Mouse (Mus musculus): ENCODE measurements at regions not wholly inside any gene's neighbourhood (a gene's known extent, or its start where the extent isn't known, plus 50 kb on each side); places are given as distances from the start of the nearest gene placed in this dataset.
"Not testable (repeated sequence)": the region's sequence is repeated elsewhere in the genome, so short reads cannot be mapped to it uniquely, and the experiment has no call there.

- peak; percentile 55 for DNase-seq (ENCODE audit: low read depth)
Observed at GRCm38 (mm10) chr2:149283274-149283673, 121.6 kb upstream of the Cst10 start.

GRCm38 (mm10) chr2:149284199-149284598, 120.7 kb upstream of the Cst10 start:
- no peak for DNase-seq (ENCODE audit: low read depth)

GRCm38 (mm10) chr2:149296936-149297335, 107.9 kb upstream of the Cst10 start:
- not testable (repeated sequence) for DNase-seq (ENCODE audit: low read depth)

DNA sequence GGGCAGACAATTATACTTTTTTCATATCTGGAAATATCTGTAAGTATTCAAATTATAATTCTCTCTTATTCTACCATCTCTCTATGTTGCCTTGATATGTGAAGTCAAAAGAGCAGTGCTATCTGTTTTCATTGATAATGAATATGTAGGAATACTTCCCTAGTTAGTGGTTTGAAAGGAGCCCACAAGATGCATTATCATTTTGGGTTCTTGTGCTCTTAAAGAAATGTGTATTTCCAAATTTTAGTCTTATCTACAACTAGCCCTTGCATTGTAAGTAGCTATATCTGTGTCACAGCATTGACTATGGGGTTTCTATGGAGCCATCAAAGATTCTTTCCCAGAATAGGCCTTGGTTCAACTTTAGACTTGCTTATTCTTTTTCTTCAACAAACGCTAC, 99.3 kb upstream of the Cst10 start:
- no peak for DNase-seq (ENCODE audit: low read depth)

- DNase-seq (ENCODE audit: low read depth), result peak; percentile 79
Observed at GRCm38 (mm10) chr2:149350239-149350811, 54.5 kb upstream of the Cst10 start.

Data from 416B (cell line).